Mouse (Mus musculus) macrophage (primary cell): Measurements from ENCODE around the gene Tbc1d1. TPM values are rescaled to one million over a fixed set of nuclear protein-coding genes. Genes with fewer than 3 reads are reported as not detected.

Experiments
- H3K27ac ChIP-seq: fragments of 350-480 bp; formaldehyde crosslinking; 2 replicates; pipeline ENCODE4 v1.9.0; 2021
- H3K36me3 ChIP-seq: fragments of 350-480 bp; formaldehyde crosslinking; 2 replicates; pipeline ENCODE4 v1.9.0; 2021; ENCODE audit errors: inconsistent target
- H3K4me3 ChIP-seq: fragments of 350-480 bp; formaldehyde crosslinking; 2 replicates; pipeline ENCODE4 v1.9.0; 2021; ENCODE audit errors: inconsistent target
- H3K79me2 ChIP-seq: fragments of 350-480 bp; formaldehyde crosslinking; 2 replicates; pipeline ENCODE4 v1.9.0; 2021; ENCODE audit errors: inconsistent target
- WGBS: methylation state at CpG from one replicate; pipeline ENCODE4 v1.1.7; 2026; ENCODE audit warnings: inconsistent platforms; ENCODE audit not compliant: missing documents; 5-methylcytosine and 5-hydroxymethylcytosine counted together
- polyA plus RNA-seq: library from polyadenylated mRNA; stranded (reverse); fragments of 250-400 nt; gene quantifications from 3 replicates; pipeline ENCODE4 v1.2.4, GENCODE M21; 2018; ENCODE audit warnings: inconsistent platforms

Gene Tbc1d1
- polyA plus RNA-seq, 1 experiment from 2014 or later, result 46.9 TPM

DNA sequence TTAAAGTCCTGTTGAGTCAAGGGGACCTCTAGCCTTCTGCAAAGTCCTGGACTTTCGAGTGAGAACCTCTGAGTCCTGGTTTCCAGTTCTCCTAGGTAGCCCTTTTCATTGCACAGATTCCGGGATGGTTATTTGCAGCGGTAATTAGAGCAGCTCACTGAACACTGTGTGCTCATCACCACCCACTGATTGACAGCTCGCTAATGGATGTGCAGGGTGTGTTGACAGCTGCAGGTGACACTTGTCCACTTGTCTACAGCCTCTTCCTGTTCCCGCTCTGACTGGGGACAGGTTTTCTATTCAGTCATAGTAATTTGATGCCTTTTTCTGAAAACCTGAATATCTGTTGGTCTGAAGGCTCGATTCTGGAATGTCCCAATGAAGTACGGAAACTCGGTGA is 50.8 kb downstream of the Tbc1d1 start:
- Histone ChIP-seq H3K27ac (no peak overlapping the region), H3K4me3 (no peak overlapping the region), H3K79me2 (peaks cover 43% of the 10 kb centered on the region; the same call in 1 of the 2 replicates), H3K36me3 (no peaks in the 10 kb centered on the region)
- WGBS, result 96% methylated on average over 8 of the region's 8 CpGs

DNA sequence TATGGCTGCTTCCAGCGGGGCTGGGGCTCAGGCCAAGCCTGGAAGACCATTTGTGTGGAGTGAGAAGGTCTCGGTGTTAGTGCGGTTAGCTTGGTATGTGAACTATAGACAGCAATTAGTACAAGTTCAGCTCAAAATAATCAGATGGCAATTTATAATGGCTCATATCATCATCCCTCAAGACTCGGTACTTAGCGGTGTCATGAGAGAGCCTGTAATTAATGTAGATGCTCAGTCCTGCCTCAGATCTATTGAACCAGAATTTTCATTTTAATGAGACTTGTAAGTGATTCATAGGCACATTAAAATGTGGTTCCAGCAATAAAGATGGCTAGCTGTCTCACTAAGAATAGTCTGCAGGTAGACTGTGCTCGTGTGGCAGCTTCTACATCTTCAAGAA is 51.7 kb downstream of the Tbc1d1 start:
- Histone ChIP-seq H3K79me2 (peaks cover 43% of the 10 kb centered on the region; the same call in 1 of the 2 replicates), H3K36me3 (no peaks in the 10 kb centered on the region), H3K4me3 (no peak overlapping the region), H3K27ac (no peak overlapping the region)
- 99% methylated on average over 6 of the region's 6 CpGs for WGBS

DNA sequence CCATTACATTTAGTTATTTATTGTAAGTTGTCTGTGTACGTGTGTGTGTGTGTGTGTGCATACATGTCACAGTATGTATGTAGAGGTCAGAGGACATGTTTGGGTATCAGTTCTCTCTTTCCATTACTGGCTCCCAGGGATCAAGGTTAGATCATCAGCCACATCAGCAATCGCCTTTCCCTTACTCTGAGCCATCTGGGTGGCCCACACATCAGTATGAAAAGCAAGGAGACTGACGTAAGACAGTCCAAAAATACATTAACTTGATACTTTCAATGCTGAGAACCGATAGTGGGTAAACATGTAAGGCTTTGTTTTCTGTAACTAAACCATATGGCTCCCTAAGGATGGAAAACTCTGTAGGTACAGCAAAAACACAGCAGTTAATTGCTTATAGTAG is 54.7 kb downstream of the Tbc1d1 start:
- Histone ChIP-seq H3K36me3 (no peaks in the 10 kb centered on the region), H3K27ac (peak overlapping the region; percentile 62), H3K4me3 (no peak overlapping the region), H3K79me2 (peaks cover 24% of the 10 kb centered on the region; the same call in 1 of the 2 replicates)
- WGBS, result 67% methylated on average over 4 of the region's 4 CpGs

DNA sequence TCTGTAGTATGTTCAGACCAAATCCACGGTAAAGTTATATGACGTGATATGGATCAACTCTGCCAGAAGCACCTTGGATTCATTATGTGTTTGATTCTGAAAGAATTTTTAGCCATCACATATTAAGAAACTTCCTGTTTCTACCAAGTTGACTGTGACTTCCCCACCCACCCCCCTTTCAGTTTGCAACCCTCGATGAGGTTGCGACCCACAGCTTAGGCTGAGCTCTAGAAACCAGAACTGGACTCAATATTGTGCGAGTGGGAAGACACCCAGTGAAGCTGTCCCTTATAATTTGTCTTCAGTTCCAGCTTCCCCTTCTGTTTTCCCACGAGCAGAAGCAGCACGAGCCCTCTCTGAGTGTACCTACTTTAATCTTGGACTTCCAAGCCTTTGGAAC is 55.2 kb downstream of the Tbc1d1 start:
- H3K79me2 ChIP-seq, result peaks cover 23% of the 10 kb centered on the region; the same call in 1 of the 2 replicates
- WGBS, result 7% methylated on average over 7 of the region's 7 CpGs

DNA sequence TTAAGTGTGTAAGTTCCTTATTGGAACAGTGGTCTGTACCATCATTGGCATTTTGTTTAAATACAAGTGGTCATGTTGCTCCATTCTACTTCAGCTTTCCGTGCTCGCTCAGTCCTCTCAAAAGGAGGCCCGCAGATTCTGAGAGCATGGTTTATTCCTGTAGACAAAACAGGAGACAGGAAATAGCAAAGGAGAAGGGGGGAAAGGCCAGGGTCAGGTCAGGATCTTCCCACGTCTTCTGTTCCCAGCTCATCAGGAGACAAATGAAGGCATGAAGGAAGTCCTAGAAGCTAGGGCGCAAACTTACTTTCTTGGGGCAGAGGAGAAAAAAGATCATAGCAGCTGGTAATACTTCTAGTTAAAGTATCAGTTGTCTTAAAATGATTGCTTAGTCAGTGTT is 56.1 kb downstream of the Tbc1d1 start:
- Histone ChIP-seq H3K79me2 (peaks cover 14% of the 10 kb centered on the region; the same call in 1 of the 2 replicates), H3K4me3 (no peak overlapping the region), H3K27ac (peak overlapping the region; percentile 62), H3K36me3 (no peaks in the 10 kb centered on the region)
- WGBS, result 51% methylated on average over 5 of the region's 5 CpGs

More for the DNA sequence above, 55.2 kb downstream of the Tbc1d1 start:
- peak overlapping the region; percentile 62 for H3K27ac ChIP-seq
- H3K4me3 ChIP-seq, result no peak overlapping the region
- H3K36me3 ChIP-seq, result no peaks in the 10 kb centered on the region

DNA sequence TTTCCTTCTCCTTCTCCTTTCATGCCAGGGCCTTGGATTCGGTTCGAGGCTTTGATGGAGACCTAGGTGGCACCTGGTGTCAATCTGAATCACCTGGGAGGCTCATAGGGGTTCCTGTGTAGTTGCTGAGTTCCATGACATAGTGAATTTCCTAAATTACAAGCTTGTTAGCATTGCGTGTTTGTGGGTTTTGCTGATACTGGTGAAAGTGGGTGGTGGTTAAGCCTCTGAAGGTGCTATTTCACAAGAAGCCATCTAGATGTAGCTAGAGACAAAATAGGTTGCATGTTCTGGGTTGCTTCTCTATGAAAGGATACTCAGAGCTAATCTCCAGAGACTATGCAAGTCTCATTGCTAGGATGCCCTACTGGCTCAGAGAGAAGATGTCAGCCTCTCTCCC is 56.5 kb downstream of the Tbc1d1 start:
- peak overlapping the region; percentile 62 for H3K27ac ChIP-seq
- H3K4me3 ChIP-seq, result no peak overlapping the region
- WGBS, result 14% methylated on average over 3 of the region's 3 CpGs
- H3K36me3 ChIP-seq, result no peaks in the 10 kb centered on the region
- H3K79me2 ChIP-seq, result peaks cover 10% of the 10 kb centered on the region; the same call in 1 of the 2 replicates

DNA sequence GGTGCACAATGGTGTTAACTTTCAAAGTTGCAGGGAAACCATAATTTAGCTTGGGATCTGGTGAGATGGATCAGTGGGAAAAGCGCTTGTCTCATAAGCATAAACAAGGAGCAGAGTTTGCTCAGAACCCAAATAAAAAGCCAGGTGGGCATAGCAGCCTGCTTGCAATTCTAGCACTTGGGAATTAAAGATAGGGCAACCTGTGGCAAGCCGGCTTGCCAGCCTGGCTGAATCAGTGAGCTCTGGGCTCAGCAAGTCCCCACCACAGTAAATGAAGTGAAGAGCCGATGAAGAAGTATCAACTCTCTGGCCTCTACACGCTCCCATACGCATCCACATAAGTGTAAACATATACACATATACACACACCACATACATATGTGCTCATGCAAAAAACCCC is 59.7 kb downstream of the Tbc1d1 start:
- Histone ChIP-seq H3K36me3 (no peaks in the 10 kb centered on the region), H3K4me3 (no peak overlapping the region), H3K27ac (no peak overlapping the region), H3K79me2 (no peaks in the 10 kb centered on the region)
- 94% methylated on average over 5 of the region's 5 CpGs for WGBS

DNA sequence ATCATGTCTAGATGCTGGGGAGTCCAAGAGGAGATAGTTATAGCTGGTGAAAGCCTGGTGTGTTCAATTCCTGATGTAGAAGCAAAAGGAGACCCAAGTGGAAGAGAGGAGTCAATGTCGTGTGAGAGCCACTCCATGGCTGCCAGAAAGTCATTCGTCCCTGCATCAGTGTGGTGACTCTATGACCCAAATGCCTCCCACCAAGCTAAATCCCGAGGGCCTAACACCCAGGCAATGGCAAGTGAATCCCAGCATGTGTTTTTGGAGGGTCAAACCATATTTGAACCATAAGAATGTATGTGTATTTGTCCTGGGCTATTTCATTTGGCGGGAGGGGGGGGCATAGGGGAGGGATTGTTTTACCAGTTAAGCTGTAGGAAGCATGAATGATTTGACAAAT is 60.2 kb downstream of the Tbc1d1 start:
- 97% methylated on average over 3 of the region's 4 CpGs for WGBS
- Histone ChIP-seq H3K4me3 (no peak overlapping the region), H3K27ac (no peak overlapping the region), H3K79me2 (no peaks in the 10 kb centered on the region), H3K36me3 (no peaks in the 10 kb centered on the region)

DNA sequence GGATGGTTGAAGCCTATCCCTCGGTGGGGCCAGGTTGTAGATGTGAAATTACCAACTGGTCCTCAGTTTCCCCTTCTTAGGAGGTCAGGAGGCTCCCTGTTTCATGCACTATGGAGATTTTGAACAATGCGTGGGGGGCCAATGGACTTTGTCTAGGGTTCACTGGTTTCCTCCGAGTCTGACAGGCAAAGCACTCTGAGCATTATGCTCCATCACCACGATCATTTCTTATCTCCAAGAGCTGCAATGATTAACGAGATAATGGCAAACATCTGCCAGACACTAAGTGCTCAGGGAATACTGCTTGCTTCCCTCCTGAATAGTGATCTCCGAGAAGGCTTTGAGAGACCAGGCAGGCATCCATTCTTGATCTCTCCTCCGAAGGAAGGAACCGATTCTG is 61.2 kb downstream of the Tbc1d1 start:
- H3K36me3 ChIP-seq, result no peaks in the 10 kb centered on the region
- no peak overlapping the region for H3K27ac ChIP-seq
- H3K4me3 ChIP-seq, result no peak overlapping the region
- no peaks in the 10 kb centered on the region for H3K79me2 ChIP-seq
- WGBS, result 94% methylated on average over 8 of the region's 8 CpGs

DNA sequence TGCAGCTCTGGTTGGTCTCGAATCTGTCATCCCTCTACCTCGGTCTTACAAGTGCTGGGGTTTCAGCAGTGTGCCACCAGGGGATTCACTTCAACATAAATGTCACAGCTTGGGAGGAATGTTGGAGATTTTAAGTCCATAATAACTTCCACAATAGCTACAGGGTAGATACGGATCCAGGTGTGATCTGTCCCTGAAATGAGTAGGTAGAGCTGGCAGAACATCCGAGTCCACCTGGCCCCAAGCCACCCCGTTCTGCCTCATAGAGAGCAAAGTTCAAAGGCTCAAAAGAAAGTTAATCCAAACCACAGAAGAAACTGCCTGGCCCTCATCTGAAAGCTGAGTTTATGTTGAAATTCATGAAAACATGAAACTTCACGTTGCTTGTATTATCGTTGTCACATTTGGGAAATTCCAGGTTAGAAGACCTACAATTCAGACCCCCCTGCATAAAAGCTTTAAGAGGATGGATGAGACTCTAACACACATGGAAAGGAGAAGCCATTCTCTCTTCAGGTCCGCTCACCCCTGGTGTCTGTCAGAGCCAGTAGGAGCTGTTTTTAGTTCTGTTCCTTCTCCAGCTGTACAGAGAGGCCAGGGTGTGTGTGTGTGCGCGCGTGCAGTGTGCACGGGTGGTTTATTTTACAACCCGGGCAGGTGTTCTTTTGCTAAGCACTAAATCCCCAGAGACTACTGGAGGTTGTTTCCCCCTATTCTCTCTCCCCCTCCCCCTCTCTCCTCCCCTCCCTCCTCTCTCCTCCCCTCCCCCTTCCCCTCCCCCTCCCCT is 61.9 kb downstream of the Tbc1d1 start:
- WGBS, result 88% methylated on average over 12 of the region's 13 CpGs
- H3K79me2 ChIP-seq, result no peaks in the 10 kb centered on the region

DNA sequence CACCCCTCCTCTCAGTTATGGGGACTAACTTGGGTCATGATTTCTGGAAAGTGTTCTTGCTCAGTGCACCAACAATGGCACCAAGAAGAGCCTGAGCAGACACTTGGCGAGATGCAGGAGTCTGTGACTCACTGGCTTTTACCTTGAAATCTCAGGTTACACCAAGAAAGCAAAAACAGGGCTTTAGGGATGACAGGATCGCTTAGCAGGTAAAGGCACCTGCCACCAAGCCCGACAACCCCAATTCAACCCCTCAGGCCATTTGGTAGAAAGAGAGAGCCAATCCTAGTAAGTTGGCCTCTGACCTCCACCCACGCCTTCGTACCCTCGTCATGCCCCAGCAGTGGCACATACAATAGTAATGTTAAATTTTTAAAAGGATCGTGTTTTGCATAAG is 62.5 kb downstream of the Tbc1d1 start:
- Histone ChIP-seq H3K27ac (no peak overlapping the region), H3K36me3 (no peaks in the 10 kb centered on the region), H3K4me3 (no peak overlapping the region), H3K79me2 (no peaks in the 10 kb centered on the region)
- 93% methylated on average over 6 of the region's 7 CpGs for WGBS

More for the DNA sequence above, 61.9 kb downstream of the Tbc1d1 start:
- no peaks in the 10 kb centered on the region for H3K36me3 ChIP-seq
- no peak overlapping the region for H3K27ac ChIP-seq
- no peak overlapping the region for H3K4me3 ChIP-seq

DNA sequence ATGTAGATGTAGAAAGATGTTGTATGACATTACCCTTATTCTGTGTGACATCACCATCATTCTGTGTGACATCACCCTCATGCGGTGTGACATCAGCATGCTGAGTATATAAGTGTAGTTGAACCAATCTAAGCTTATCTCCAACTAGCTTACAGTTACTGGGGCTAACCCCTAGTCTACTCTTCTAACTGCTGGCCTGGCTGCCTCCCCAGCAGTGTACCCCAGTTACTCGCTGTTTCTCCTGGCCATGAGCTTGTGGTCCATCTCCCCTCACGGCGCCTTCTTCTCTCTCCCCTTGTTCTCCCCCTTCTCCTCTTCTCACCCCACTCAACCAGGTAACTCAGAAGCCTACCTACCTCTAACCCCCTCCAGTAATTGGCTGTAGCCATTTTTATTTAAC is 64.7 kb downstream of the Tbc1d1 start:
- no peak overlapping the region for H3K27ac ChIP-seq
- no peaks in the 10 kb centered on the region for H3K36me3 ChIP-seq
- WGBS, result 99% methylated on average over 4 of the region's 4 CpGs
- H3K79me2 ChIP-seq, result no peaks in the 10 kb centered on the region
- no peak overlapping the region for H3K4me3 ChIP-seq

DNA sequence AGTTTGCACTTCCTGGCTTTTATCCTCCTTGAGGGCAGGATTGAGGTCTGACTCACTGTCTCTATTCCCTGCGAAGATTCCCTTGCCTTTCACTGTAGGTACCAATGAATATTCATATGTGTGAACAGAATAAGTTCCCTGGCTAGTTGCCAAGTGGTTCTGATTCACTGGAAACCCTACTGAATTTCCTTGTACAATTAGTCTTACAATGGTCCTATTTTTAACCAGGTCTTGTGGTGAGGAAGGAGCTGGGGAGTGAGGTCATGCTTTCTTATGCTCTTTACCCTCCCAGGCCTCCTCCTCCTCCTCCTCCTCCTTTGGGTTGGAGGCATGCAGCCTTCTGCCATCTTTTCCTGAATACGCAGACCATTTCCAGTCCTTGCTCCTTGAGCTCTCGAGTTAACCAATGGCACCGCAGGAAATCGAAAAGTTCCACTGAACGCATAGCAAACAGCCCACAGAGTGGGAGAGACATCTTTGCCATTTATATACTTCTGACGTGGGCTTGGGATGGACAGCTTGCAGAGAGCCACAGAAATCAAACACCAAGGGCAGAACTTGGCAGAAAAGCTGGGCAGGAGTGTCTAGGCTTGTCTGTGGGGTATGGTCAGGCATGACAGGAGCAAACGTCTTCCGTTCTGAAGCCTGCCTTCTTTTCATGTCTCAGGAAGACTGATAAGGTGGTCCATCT is 68.8 kb downstream of the Tbc1d1 start:
- Histone ChIP-seq H3K36me3 (no peaks in the 10 kb centered on the region), H3K4me3 (no peak overlapping the region), H3K79me2 (no peaks in the 10 kb centered on the region), H3K27ac (peak overlapping the region; percentile 15; the same call in 1 of the 2 replicates)
- WGBS, result 93% methylated on average over 9 of the region's 9 CpGs

DNA sequence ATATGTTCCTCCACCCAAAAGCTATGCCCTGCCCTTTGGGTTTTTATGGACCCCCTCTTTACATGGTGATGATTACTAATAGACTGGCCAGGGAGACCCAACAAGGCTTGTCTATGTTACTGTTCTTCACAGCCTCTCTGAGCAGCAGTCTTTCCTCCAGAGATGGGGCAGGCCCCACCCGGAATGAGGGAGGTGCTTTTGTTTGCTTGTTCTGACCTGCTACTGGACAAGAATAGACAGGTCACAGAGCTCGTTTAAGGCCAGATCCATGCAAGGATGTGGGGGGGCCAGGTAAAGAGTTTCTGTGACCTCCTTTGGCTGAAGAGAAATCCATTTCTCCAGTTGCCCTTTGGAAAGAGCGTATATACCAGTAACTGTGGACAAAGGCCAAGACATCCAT is 72.1 kb downstream of the Tbc1d1 start:
- Histone ChIP-seq H3K4me3 (no peak overlapping the region), H3K36me3 (no peaks in the 10 kb centered on the region), H3K79me2 (peaks cover 28% of the 10 kb centered on the region), H3K27ac (no peak overlapping the region)
- 85% methylated on average over 3 of the region's 3 CpGs for WGBS

DNA sequence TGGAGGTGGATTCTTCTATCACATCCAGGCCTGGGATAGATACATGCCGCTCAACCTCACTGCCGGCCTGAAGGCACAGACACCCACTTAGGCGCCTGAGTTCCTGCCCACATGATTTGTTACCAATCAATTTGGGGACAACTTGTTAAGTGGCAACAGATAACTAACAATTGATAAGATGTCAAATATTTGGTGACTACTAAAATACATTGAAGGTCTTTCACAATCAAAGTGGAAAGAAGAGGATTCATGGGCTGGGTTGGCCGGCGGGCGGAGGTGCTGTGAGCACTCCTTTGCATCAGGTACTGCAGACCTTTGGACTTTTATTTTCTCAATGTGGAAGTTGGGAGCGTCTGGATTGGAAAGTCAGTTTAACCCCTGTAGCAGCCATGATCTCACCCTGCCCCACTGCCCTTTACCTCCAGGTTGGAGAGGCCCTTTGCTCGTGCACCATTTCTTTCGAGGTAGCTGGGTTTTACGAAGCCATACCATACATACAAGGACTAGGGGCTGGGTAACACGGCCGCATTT is 73.3 kb downstream of the Tbc1d1 start:
- Histone ChIP-seq H3K27ac (peak overlapping the region; percentile 28), H3K79me2 (peaks cover 40% of the 10 kb centered on the region), H3K4me3 (peak overlapping the region; percentile 55), H3K36me3 (no peaks in the 10 kb centered on the region)
- WGBS, result 47% methylated on average over 12 of the region's 12 CpGs
